Mouse (Mus musculus): ENCODE data around the gene Erlin1.

Gene Erlin1

GRCm38 (mm10) chr19:44055173-44055826, 14.3 kb downstream of the Erlin1 start:
- DNase-seq, result no peak

- no peak for DNase-seq
Observed at GRCm38 (mm10) chr19:44050388-44050787, 19.2 kb downstream of the Erlin1 start.

DNA sequence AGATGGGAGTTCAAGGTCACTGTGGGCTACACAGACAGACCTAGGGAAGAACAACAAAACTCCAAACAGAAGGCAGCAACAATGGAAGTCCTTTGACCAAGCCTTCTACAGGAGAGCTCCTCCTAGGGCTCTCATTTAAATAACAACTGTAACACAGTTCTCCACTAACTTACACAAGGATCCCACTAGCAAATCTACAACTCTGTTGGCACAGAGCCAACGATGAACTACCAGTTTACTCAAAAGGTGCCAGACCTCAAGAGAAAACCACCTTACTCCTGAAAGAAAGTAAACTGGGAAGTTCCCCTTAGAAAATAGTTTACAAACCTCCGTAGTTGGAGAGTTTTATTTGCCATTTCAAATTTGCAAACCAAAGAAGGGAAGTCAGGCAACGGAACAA, 20.3 kb downstream of the Erlin1 start:
- DNase-seq, result no peak

DNA sequence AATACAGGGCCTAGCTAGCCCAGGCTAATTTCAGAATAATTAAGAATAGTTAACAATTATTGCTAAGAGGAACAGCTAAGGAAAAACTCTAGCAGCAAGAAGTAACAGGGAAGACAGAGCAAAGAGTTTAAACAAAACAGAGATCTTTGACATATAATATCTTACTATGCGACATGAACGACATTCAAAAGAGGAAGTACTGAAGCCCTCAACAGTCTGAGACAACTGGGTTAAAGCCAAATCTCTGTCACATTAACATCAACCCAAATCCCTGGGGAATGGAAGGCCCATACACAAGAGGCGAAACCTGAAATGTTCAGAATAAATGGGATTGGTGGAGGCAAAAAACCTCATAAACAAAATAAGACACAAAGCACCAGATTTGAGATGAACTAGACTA, 23.7 kb downstream of the Erlin1 start:
- DNase-seq, result no peak

DNA sequence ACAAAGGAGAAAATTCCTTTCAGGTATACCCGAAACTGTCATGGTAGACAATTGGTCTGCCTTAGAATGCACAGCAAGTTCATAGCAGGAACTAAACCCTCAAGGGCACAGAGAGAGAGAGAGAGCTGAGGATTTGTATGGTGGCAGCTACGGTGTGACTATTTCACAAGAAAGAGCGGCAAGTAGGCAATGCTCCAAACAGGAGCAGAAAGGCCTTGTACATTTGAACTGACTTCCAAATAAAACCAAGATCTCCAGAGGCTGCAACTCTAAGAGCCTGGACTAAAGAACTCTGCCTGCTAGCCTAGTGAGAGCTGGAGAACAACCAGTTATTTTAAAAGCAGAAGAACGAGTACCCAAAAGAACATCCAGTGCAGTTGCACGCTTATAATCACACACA, 27.5 kb downstream of the Erlin1 start:
- DNase-seq, result no peak

GRCm38 (mm10) chr19:44033396-44033795, 36.2 kb downstream of the Erlin1 start:
- DNase-seq, result no peak

- no peak for DNase-seq
Observed at GRCm38 (mm10) chr19:44032046-44032744, 37.4 kb downstream of the Erlin1 start.

- no peak for DNase-seq
Observed at GRCm38 (mm10) chr19:44030024-44030423, 39.6 kb downstream of the Erlin1 start.

GRCm38 (mm10) chr19:44028972-44029371, 40.6 kb downstream of the Erlin1 start, which contains the start of gene Cyp2c23:
TSS of gene Cyp2c23 (minus strand) at chr19:44029208.
- DNase-seq, result no peak

GRCm38 (mm10) chr19:44026956-44027530, 42.5 kb downstream of the Erlin1 start:
- DNase-seq, result no peak

DNA sequence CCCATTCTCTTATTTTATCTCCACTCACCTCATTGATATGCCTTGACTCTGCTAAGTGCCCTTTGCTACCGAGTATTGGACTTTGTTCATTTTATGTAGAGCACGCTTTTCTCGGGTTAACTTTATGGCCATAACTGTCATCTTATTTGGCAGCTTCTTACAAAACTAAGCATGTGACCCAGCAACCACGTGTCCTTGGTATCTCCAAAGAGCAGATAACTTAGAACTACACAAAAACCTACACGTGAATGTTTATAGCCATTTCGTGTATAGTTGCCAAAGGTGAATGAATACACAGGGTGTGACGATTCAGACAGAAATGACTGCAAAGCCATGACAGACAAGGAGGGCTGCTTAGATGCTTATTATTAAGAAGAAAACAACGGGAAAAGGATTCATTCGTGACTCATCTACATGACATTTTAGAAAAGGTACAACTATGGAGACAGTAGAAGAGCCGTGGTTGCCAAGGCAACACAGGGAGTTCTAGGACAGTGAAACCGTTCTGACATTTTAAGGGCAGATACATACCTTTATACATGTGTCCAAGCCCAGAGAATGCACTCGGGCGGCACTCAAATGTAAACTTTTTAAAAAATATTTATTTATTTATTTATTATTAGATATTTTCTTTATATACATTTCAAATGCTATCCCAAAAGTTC, 44.5 kb downstream of the Erlin1 start:
- DNase-seq, result no peak

DNA sequence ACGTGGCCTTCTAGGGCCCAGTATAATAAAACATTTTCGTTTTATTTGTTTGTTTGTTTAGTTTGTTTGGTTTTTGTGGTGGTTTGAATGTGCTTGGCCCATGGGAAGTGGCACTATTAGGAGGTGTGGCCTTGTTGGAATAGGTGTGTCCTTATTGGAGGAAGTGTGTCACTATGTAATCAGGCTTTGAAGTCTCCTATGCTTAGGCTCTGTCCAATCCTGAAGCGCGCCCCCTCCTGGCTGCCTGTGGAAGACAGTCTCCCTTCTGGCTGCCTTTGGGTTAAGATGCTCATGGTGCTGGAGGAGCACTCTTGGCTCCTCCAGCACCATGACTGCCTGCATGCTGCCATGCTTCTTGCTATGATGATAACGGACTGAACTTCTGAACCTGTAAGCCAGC, 46.5 kb downstream of the Erlin1 start:
- DNase-seq, result peak; percentile 32

DNA sequence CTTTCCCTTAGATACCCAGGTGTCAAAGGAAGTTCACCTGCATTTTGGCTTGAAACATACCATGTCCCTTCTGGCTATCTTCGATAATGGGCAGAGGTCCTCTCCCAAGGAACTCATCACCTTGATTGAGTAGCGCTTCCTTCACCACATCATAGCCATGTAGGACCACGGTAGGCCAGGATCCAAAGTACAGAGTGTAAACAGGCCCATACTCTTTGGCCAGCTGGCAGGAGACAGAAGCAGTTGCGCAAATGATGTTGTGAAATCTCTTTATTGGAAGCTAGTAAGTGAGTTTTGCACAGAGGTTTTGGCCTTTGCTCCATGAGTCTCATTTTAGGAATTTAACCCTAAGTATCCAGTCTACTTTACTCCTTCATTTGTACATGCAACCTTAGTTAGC, 48.1 kb downstream of the Erlin1 start:
- DNase-seq, result peak; percentile 87

DNA sequence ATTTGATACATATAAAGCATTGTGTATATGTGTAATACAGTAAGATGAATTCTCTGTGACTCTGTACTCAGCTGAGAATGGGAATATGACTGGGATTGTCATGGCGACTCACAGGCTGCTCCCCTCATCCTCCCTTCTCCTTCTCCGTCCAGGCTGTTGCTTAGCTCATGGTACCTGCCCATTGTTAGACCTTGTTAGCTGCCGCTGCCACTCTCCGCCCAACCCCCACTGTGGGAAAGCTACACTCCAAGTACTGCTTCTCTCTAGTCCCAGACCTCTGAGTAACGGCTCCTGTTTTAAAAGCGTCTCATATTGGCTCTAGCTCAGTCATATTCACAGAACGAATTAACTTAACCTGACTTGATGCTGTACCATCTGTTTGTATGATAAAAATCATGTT, 49.8 kb downstream of the Erlin1 start:
- DNase-seq, result no peak

GRCm38 (mm10) chr19:44013862-44014261, 55.7 kb downstream of the Erlin1 start:
- DNase-seq, result no peak

DNA sequence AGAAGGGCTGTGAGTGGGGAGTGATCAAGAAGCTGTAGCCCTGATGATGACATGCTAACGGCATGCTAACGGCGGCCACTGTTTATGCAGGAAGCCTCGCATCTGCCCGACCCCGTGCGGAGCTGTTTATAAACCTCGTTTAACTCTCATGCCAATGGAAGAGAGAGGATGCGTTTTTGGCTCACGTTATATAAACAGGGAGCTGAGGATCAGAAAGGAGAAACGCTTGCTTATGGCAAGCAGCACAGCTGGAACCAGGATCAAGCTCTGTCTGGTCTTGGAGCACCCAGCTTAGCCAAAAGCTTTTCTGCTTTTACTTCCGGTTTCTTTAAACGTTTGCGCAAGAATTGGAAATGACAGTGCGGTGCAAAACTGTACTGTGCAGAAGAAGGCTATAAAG, 60.8 kb downstream of the Erlin1 start:
- DNase-seq, result peak; percentile 86

GRCm38 (mm10) chr19:44007186-44007585, 62.4 kb downstream of the Erlin1 start:
- DNase-seq, result no peak

DNA sequence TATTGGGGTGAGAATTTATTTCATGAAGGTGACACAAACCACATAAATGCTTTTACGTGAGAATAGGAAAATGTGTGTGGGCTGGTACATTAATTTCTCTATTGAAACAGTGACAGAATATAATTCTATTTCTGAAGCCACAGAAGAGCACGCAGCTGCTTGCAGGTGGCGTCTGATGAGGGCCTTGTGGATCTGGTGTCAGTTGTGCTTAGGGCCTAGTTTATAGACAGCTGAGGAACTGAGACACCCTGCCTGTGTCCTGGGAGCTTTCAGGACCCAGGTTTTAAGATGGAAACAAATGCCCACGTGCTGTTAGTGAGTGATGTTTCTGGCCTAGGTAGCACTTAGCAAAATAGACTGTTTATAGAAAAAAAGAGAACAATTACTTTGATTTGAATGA, 64.6 kb downstream of the Erlin1 start:
- DNase-seq, result no peak

- no peak for DNase-seq
Observed at GRCm38 (mm10) chr19:44004261-44004660, 65.3 kb downstream of the Erlin1 start.

GRCm38 (mm10) chr19:44000720-44001119, 68.9 kb downstream of the Erlin1 start:
- DNase-seq, result no peak

DNA sequence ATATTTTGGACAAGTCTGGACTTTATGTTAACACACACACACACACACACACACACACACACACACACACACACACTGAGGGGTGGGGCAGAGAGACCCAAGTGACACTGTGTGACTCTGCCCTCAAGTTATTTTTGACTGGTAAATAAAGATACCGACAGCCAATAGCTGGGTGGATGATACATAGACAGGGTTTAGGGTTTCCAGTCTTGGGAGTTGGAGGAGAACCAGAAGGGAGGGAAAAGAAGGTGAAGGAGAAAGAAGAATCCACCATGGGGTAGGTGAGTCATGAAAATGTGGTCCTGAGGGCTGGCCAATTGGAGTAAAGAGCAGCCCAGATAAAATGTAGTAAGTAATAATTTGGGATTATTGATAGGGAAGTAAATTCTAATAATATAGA, 69.5 kb downstream of the Erlin1 start:
- no peak for DNase-seq

GRCm38 (mm10) chr19:43998802-43999527, 70.6 kb downstream of the Erlin1 start:
- no peak for DNase-seq

DNA sequence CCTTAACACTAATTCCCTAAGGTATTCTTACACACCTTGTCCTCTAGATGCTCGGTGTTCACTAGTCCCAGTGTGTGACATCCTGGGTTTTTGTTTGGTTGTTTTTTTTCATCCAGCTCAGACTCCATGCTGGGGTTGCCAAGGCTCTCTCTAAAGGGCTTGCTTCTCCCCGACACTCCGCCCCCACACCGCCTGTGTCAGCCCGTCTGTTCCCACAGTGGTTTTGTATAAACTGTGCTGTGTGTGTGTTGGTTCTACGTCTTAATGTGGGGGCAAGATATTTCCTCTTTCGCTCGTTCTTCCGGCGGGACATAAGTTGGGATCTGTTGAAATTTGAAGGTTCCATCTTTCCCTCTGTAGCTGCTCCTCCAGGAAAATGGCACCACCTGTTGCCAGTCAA, 71.5 kb downstream of the Erlin1 start:
- DNase-seq, result peak; percentile 71
